Mouse (Mus musculus) thymus, postnatal 10 days (tissue): Measurements from ENCODE around the gene Ace3.

Experiments
- DNase-seq, 2 experiments: peaks; one replicate each; pipeline ENCODE4 v3.0.0; 2021; ENCODE audit warnings: low spot score in 2 of 2

The Ace3 gene

GRCm38 (mm10) chr11:105994375-105994774 is at the start of gene Ace3:
Gene Ace3, plus strand, starts transcription at chr11:105994675.
- no peak for DNase-seq

- DNase-seq, result no peak
Measured at GRCm38 (mm10) chr11:105944770-105945672, 49.5 kb upstream of the Ace3 start.

GRCm38 (mm10) chr11:105946694-105947154 is 47.8 kb upstream of the Ace3 start:
- DNase-seq, result no peak

- DNase-seq, result no peak
Measured at GRCm38 (mm10) chr11:105948255-105948654, 46.2 kb upstream of the Ace3 start.

GRCm38 (mm10) chr11:105950519-105950918 is 44.0 kb upstream of the Ace3 start:
- no peak for DNase-seq

- DNase-seq, result no peak
Measured at GRCm38 (mm10) chr11:105951601-105952044, 42.9 kb upstream of the Ace3 start.

GRCm38 (mm10) chr11:105952111-105952510 is 42.4 kb upstream of the Ace3 start:
- no peak for DNase-seq

GRCm38 (mm10) chr11:105952911-105953386 is 41.5 kb upstream of the Ace3 start, which contains the start of gene Cyb561:
Gene Cyb561, minus strand, starts transcription at chr11:105953336.
- no peak for DNase-seq

GRCm38 (mm10) chr11:105953402-105953801 is 41.1 kb upstream of the Ace3 start:
- DNase-seq, result no peak

GRCm38 (mm10) chr11:105955815-105956430 is 38.6 kb upstream of the Ace3 start:
- no peak for DNase-seq

GRCm38 (mm10) chr11:105957501-105957900 is 37.0 kb upstream of the Ace3 start:
- no peak for DNase-seq

GRCm38 (mm10) chr11:105958566-105958965 is 35.9 kb upstream of the Ace3 start:
- DNase-seq, result no peak

- DNase-seq, result no peak
Measured at GRCm38 (mm10) chr11:105959355-105959754, 35.1 kb upstream of the Ace3 start.

GRCm38 (mm10) chr11:105964691-105965090 is 29.8 kb upstream of the Ace3 start:
- no peak for DNase-seq

GRCm38 (mm10) chr11:105966288-105966687 is 28.2 kb upstream of the Ace3 start:
- no peak for DNase-seq

GRCm38 (mm10) chr11:105967741-105968574 is 26.5 kb upstream of the Ace3 start, which contains the start of gene Ace:
Gene Ace, plus strand, starts transcription at chr11:105967945.
- DNase-seq, result no peak

GRCm38 (mm10) chr11:105968948-105969347 is 25.5 kb upstream of the Ace3 start:
- DNase-seq, result no peak

- DNase-seq, result peak in 1 of 2 experiments; percentile 14
Measured at GRCm38 (mm10) chr11:105969516-105969915, 25.0 kb upstream of the Ace3 start.

- no peak for DNase-seq
Measured at GRCm38 (mm10) chr11:105974593-105974992, 19.9 kb upstream of the Ace3 start.

GRCm38 (mm10) chr11:105975050-105975449 is 19.4 kb upstream of the Ace3 start:
- no peak for DNase-seq

- no peak for DNase-seq
Measured at GRCm38 (mm10) chr11:105975636-105976035, 18.8 kb upstream of the Ace3 start.

GRCm38 (mm10) chr11:105978232-105978631 is 16.2 kb upstream of the Ace3 start:
- no peak for DNase-seq
